Comparison of ENCODE assay signal across 23 mouse cellular contexts in genomic region chr7:135710702-135711101, GRCm38 (mm10). TPM values are rescaled to one million over a fixed set of nuclear protein-coding genes. Genes with fewer than 3 reads are reported as not detected.
DNase-seq lines count a peak whose midpoint lies in the region; ATAC-seq and TF ChIP-seq lines count a peak whose summit lies in the region.
"Had no signal": no experiment of that assay in that cellular context is flagged by ENCODE, and none has a peak within 500 bp of the region (broad histone marks: within the 10 kb centered on the region; RNA-seq: fewer than 3 reads in every experiment).

No protein-coding gene starts in this region.

- no peak overlapping the region for H3K9ac ChIP-seq in liver, embryonic 15.5 days
- H3K9ac ChIP-seq in lung, postnatal 0 days (replicated peaks; ENCODE audit: low read depth): no peak overlapping the region

- 65% methylated on average over 2 of the region's 2 CpGs for WGBS in liver, embryonic 15.5 days (ENCODE audit: insufficient replicate concordance)
- WGBS in lung, postnatal 0 days: 54% methylated on average over 2 of the region's 2 CpGs
- 74% methylated on average over 2 of the region's 2 CpGs for WGBS in macrophage (ENCODE audit: missing documents)
- WGBS in midbrain, embryonic 10.5 days: 88% methylated on average over 2 of the region's 2 CpGs

- peaks cover 78% of the 10 kb centered on the region for H3K36me3 ChIP-seq in liver, embryonic 15.5 days (replicated peaks)
- H3K36me3 ChIP-seq in lung, postnatal 0 days (ENCODE audit: insufficient read depth, low read length): 0 out of 2 replicates have a peak, but pooled peaks cover 2% of the 10 kb centered on the region
- H3K36me3 ChIP-seq in macrophage (ENCODE audit: inconsistent target): no peaks in the 10 kb centered on the region
- H3K36me3 ChIP-seq in midbrain, embryonic 10.5 days: peaks cover 73% of the 10 kb centered on the region

- DNase-seq in liver: no peak
- peak; percentile 64 for DNase-seq in lung, postnatal 0 days (ENCODE audit: low spot score)
- DNase-seq in lung, postnatal 10 days: no peak
- no peak for DNase-seq in gastrocnemius, adult 8-10 months (ENCODE audit: low spot score in 2 of 2)
- no peak for DNase-seq in midbrain, embryonic 10.5 days (ENCODE audit: low spot score)
- DNase-seq: adrenal gland, adult 2 months; adrenal gland, adult 8-10 months; adrenal gland, postnatal 10 days; adrenal gland, postnatal 14 days; adrenal gland, postnatal 25 days; adrenal gland, postnatal 36 days; B cell, adult 2 months; cerebellum, adult 11 months; cerebellum, adult 11-12 months; cerebellum, adult 18-20 months had no signal

- TF ChIP-seq EP300 in lung, postnatal 0 days (IDR thresholded peaks at IDR 0.05): peak; percentile 67

- H3K4me1 ChIP-seq in liver, embryonic 15.5 days (replicated peaks): peaks cover 34% of the 10 kb centered on the region
- peaks cover 5% of the 10 kb centered on the region; the same call in 1 of the 2 replicates for H3K4me1 ChIP-seq in lung, postnatal 0 days (ENCODE audit: insufficient read depth, low read depth, low read length)
- H3K4me1 ChIP-seq in bone marrow macrophage, adult 2 months (ENCODE audit: control insufficient read depth, insufficient read depth, low read length): peaks cover 32% of the 10 kb centered on the region
- H3K4me1 ChIP-seq in midbrain, embryonic 10.5 days: peaks cover 32% of the 10 kb centered on the region

- H3K27me3 ChIP-seq in liver, embryonic 15.5 days: no peaks in the 10 kb centered on the region
- H3K27me3 ChIP-seq in lung, postnatal 0 days (replicated peaks; ENCODE audit: insufficient read depth, low read length): no peaks in the 10 kb centered on the region
- H3K27me3 ChIP-seq in midbrain, embryonic 10.5 days (ENCODE audit: low read depth, poor library complexity, severe bottlenecking): no peaks in the 10 kb centered on the region
- H3K27me3 ChIP-seq: CH12.LX, Patski had no signal

- H3K4me3 ChIP-seq in liver, embryonic 15.5 days (replicated peaks): no peak overlapping the region
- H3K4me3 ChIP-seq in lung, postnatal 0 days (ENCODE audit: low read depth, low read length): no peak overlapping the region
- no peak overlapping the region for H3K4me3 ChIP-seq in bone marrow macrophage, adult 2 months (ENCODE audit: insufficient read depth, low read length)
- H3K4me3 ChIP-seq in macrophage (ENCODE audit: inconsistent target): no peak overlapping the region
- no peak overlapping the region for H3K4me3 ChIP-seq in midbrain, embryonic 10.5 days

- no peak overlapping the region for H3K4me2 ChIP-seq in liver, embryonic 15.5 days
- H3K4me2 ChIP-seq in lung, postnatal 0 days (replicated peaks; ENCODE audit: low read depth, low read length): no peak overlapping the region

- H3K27ac ChIP-seq in liver, embryonic 15.5 days (replicated peaks): peak overlapping the region; percentile 10; the same call in 1 of the 2 replicates
- H3K27ac ChIP-seq in lung, postnatal 0 days (ENCODE audit: low read length): peak overlapping the region; percentile 34; the same call in 1 of the 2 replicates
- H3K27ac ChIP-seq in bone marrow macrophage, adult 2 months (ENCODE audit: insufficient read depth, low read depth, low read length): peak overlapping the region; percentile 75
- peak overlapping the region; percentile 56 for H3K27ac ChIP-seq in macrophage
- H3K27ac ChIP-seq in midbrain, embryonic 10.5 days (replicated peaks): no peak overlapping the region

- H3K9me3 ChIP-seq in liver, embryonic 15.5 days (replicated peaks): no peaks in the 10 kb centered on the region
- no peaks in the 10 kb centered on the region for H3K9me3 ChIP-seq in lung, postnatal 0 days (ENCODE audit: low read length)
- no peaks in the 10 kb centered on the region for H3K9me3 ChIP-seq in midbrain, embryonic 10.5 days (replicated peaks)
- H3K9me3 ChIP-seq: G1E had no signal

- ATAC-seq in liver, embryonic 15.5 days (ENCODE audit: insufficient read depth): no peak
- ATAC-seq in lung, postnatal 0 days: peak; percentile 65
- ATAC-seq: activated CD4-positive, CD25-positive, alpha-beta regulatory T cell, adult 4 months; CD4-positive, CD25-positive, alpha-beta regulatory T cell, adult 4 months; Patski had no signal

- TF ChIP-seq POLR2A in bone marrow macrophage, adult 2 months (IDR thresholded peaks at IDR 0.05; ENCODE audit: borderline replicate concordance, low read depth, low read length): no peak

- H3K79me2 ChIP-seq in macrophage (ENCODE audit: inconsistent target): peaks cover 96% of the 10 kb centered on the region

- no peak for TF ChIP-seq CTCF in lung, postnatal 0 days (IDR thresholded peaks at IDR 0.05)
- TF ChIP-seq CTCF in bone marrow macrophage, adult 2 months (IDR thresholded peaks at IDR 0.05; ENCODE audit: low read depth, low read length): no peak

RNA-seq across cellular contexts. Expression of gene Mki67, which starts 5.5 kb away (rescaled TPM):
- polyA plus RNA-seq in liver, embryonic 15.5 days (2015; fragmentation: Nextera tagmentation; extraction: Ambion mirVana): 99.4 and 99.7 TPM in 2 replicates
- polyA plus RNA-seq in lung, postnatal 0 days (2015; fragmentation: Nextera tagmentation; extraction: Ambion mirVana): 2.8 and 4.7 TPM in 2 replicates
- polyA plus RNA-seq in bone marrow macrophage, adult 2 months (2012; ENCODE audit: insufficient read depth, insufficient read length, missing spikeins): 92.5 and 110 TPM in 2 replicates
- 100 to 1,000 TPM in 14 of 26 experiments, 10 to 100 TPM in 12; 20.5 to 572 (median 122) TPM for total RNA-seq in macrophage (2018; cell fraction: chromatin; rRNA removed)
- total RNA-seq in macrophage (2018; cell fraction: cytosol; rRNA removed): 100 to 1,000 TPM in 1 of 26 experiments, 10 to 100 TPM in 22, 1 to 10 TPM in 3; 8.8 to 101 (median 19.2) TPM
- total RNA-seq in macrophage (2018; cell fraction: nucleus; rRNA removed): 100 to 1,000 TPM in 14 of 26 experiments, 10 to 100 TPM in 12; 13.1 to 253 (median 111) TPM
- polyA plus RNA-seq in macrophage (2018): 4.2 to 24.2 TPM (median 17.5 TPM) in 3 replicates
- total RNA-seq in gastrocnemius, adult 8-10 months (2022): under 1 TPM in 3 of 4 experiments, not detected in 1; 0.02 to 0.38 (median 0.10) TPM
- 43.3 and 47.1 TPM in 2 replicates for polyA plus RNA-seq in midbrain, embryonic 10.5 days (2016; fragmentation: Nextera tagmentation; extraction: Ambion mirVana)
